ENCODE assay signal across 8 mouse cellular contexts in the genomic region with DNA sequence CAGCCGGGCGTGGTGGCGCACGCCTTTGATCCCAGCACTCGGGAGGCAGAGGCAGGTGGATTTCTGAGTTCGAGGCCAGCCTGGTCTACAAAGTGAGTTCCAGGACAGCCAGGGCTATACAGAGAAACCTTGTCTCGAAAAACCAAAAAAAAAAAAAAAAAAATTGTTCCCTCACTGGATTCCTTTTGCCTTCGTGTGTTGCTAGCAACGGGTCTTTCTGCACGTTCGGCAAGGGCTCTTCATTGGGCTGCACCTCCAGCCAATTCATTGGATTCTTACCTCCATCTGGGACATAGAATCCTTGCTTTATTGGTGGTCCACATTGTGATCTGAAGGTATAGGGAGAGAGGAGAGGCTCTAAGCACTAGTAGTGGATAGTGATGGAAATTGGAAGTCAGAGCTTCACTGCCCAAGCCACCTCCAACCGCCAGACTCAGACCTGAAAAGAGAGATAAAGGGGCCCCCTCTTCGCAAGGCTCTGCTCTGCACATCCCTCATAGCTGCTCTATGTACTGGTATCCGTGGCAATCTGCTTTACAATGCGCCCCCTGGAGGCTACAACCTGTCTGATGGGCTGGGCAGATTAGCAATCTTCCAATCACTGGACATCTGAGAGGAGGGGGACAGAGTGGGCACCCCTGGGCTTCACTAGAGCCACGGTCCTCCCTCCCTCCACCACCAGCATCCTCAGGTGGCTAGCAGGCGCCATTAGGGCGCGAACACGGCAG. TPM values are rescaled to one million over a fixed set of nuclear protein-coding genes. Genes with fewer than 3 reads are reported as not detected.
DNase-seq lines count a peak whose midpoint lies in the region; ATAC-seq lines count a peak whose summit lies in the region.

No protein-coding gene starts in this region.

- H3K36me3 ChIP-seq in forebrain, embryonic 10.5 days (replicated peaks) = no peaks in the 10 kb centered on the region
- no peaks in the 10 kb centered on the region for H3K36me3 ChIP-seq in kidney, embryonic 15.5 days

- H3K4me2 ChIP-seq in kidney, embryonic 15.5 days = peak overlapping the region; percentile 39

- H3K9ac ChIP-seq in kidney, embryonic 15.5 days = no peak overlapping the region

- DNase-seq in right cerebral cortex, postnatal 14 days = peak; percentile 24
- DNase-seq in right cerebral cortex, postnatal 4 days = no peak
- DNase-seq in adrenal gland, postnatal 25 days = peak; percentile 71
- DNase-seq in forebrain, embryonic 10.5 days (ENCODE audit: extremely low spot score, low spot score) = peak; percentile 66
- peak; percentile 62 for DNase-seq in lung, postnatal 25 days (ENCODE audit: low spot score)
- DNase-seq in spleen, postnatal 4 days (ENCODE audit: low spot score in 2 of 2) = peak; percentile 54 to 79
- no peak for DNase-seq in layer of hippocampus, postnatal 14 days (ENCODE audit: low spot score in 2 of 2)

- H3K27me3 ChIP-seq in forebrain, embryonic 10.5 days (ENCODE audit: poor library complexity, severe bottlenecking) = peaks cover 54% of the 10 kb centered on the region
- peaks cover 52% of the 10 kb centered on the region for H3K27me3 ChIP-seq in kidney, embryonic 15.5 days

- H3K4me1 ChIP-seq in forebrain, embryonic 10.5 days = peaks cover 31% of the 10 kb centered on the region
- H3K4me1 ChIP-seq in kidney, embryonic 15.5 days = peaks cover 14% of the 10 kb centered on the region

- ATAC-seq in kidney, embryonic 15.5 days (replicated peaks; ENCODE audit: low FRiP score) = no peak

- peak overlapping the region; percentile 26; the same call in 1 of the 2 replicates for H3K4me3 ChIP-seq in forebrain, embryonic 10.5 days
- H3K4me3 ChIP-seq in kidney, embryonic 15.5 days (replicated peaks) = no peak overlapping the region

- 45% methylated on average over 20 of the region's 20 CpGs for WGBS in forebrain, embryonic 10.5 days
- WGBS in kidney, embryonic 15.5 days = 41% methylated on average over 20 of the region's 20 CpGs

- H3K9me3 ChIP-seq in forebrain, embryonic 10.5 days = no peaks in the 10 kb centered on the region
- H3K9me3 ChIP-seq in kidney, embryonic 15.5 days (replicated peaks) = no peaks in the 10 kb centered on the region

- H3K27ac ChIP-seq in forebrain, embryonic 10.5 days = no peak overlapping the region
- H3K27ac ChIP-seq in kidney, embryonic 15.5 days = no peak overlapping the region

RNA-seq across cellular contexts. Expression of a gene that starts 11.3 kb away (rescaled TPM):
- 3.9 and 5.6 TPM in 2 replicates for total RNA-seq in adrenal gland, postnatal 25 days (2021)
- 0.20 and 0.63 TPM in 2 replicates for polyA plus RNA-seq in forebrain, embryonic 10.5 days (2016; fragmentation: Nextera tagmentation; extraction: Ambion mirVana)
- polyA plus RNA-seq in kidney, embryonic 15.5 days (2015; fragmentation: Nextera tagmentation; extraction: Ambion mirVana) = 13.3 and 20.2 TPM in 2 replicates
- 1 to 10 TPM in 1 of 2 experiments, under 1 TPM in 1; 0.94 to 1.6 TPM for total RNA-seq in layer of hippocampus, postnatal 14 days (2021)

RNA-seq across cellular contexts. Expression of a gene that starts 16.4 kb away (rescaled TPM):
- 49.3 and 65.0 TPM in 2 replicates for total RNA-seq in adrenal gland, postnatal 25 days (2021)
- polyA plus RNA-seq in forebrain, embryonic 10.5 days (2016; fragmentation: Nextera tagmentation; extraction: Ambion mirVana) = 6.3 and 6.9 TPM in 2 replicates
- polyA plus RNA-seq in kidney, embryonic 15.5 days (2015; fragmentation: Nextera tagmentation; extraction: Ambion mirVana) = 20.2 and 24.4 TPM in 2 replicates
- total RNA-seq in layer of hippocampus, postnatal 14 days (2021) = 100 to 1,000 TPM; 113 to 117 TPM

RNA-seq across cellular contexts. Expression of a gene that starts 18.2 kb away (rescaled TPM):
- 0.52 TPM in 1 of 2 replicates, not detected in the other for total RNA-seq in adrenal gland, postnatal 25 days (2021)
- polyA plus RNA-seq in forebrain, embryonic 10.5 days (2016; fragmentation: Nextera tagmentation; extraction: Ambion mirVana) = 0.15 and 0.25 TPM in 2 replicates
- 0.78 and 1.1 TPM in 2 replicates for polyA plus RNA-seq in kidney, embryonic 15.5 days (2015; fragmentation: Nextera tagmentation; extraction: Ambion mirVana)
- 1 to 10 TPM; 2.1 to 2.3 TPM for total RNA-seq in layer of hippocampus, postnatal 14 days (2021)

RNA-seq across cellular contexts. Expression of a gene that starts 49.5 kb away (rescaled TPM):
- total RNA-seq in adrenal gland, postnatal 25 days (2021) = 83.2 and 101 TPM in 2 replicates
- 47.9 and 52.4 TPM in 2 replicates for polyA plus RNA-seq in forebrain, embryonic 10.5 days (2016; fragmentation: Nextera tagmentation; extraction: Ambion mirVana)
- polyA plus RNA-seq in kidney, embryonic 15.5 days (2015; fragmentation: Nextera tagmentation; extraction: Ambion mirVana) = 66.6 and 72.8 TPM in 2 replicates
- 10 to 100 TPM; 24.0 to 24.6 TPM for total RNA-seq in layer of hippocampus, postnatal 14 days (2021)

RNA-seq across cellular contexts. Expression of a gene that starts 57.5 kb away (rescaled TPM):
- 47.9 and 53.7 TPM in 2 replicates for total RNA-seq in adrenal gland, postnatal 25 days (2021)
- polyA plus RNA-seq in forebrain, embryonic 10.5 days (2016; fragmentation: Nextera tagmentation; extraction: Ambion mirVana) = 71.4 and 75.0 TPM in 2 replicates
- polyA plus RNA-seq in kidney, embryonic 15.5 days (2015; fragmentation: Nextera tagmentation; extraction: Ambion mirVana) = 71.9 and 73.5 TPM in 2 replicates
- 10 to 100 TPM; 46.2 to 47.5 TPM for total RNA-seq in layer of hippocampus, postnatal 14 days (2021)

Comparison
In these comparisons a context has a peak if more than half of its experiments do, and no peak if none do; other contexts are left out.
1. DNase-seq: peak in right cerebral cortex, postnatal 14 days (single experiment), adrenal gland, postnatal 25 days (single experiment), forebrain, embryonic 10.5 days (single experiment), lung, postnatal 25 days (single experiment) and spleen, postnatal 4 days (2 of 2); none in right cerebral cortex, postnatal 4 days (single experiment) and layer of hippocampus, postnatal 14 days (0 of 2).